Mouse (Mus musculus): ENCODE measurements at regions not wholly inside any gene's neighbourhood (a gene's known extent, or its start where the extent isn't known, plus 50 kb on each side); places are given as distances from the start of the nearest gene placed in this dataset.

DNA sequence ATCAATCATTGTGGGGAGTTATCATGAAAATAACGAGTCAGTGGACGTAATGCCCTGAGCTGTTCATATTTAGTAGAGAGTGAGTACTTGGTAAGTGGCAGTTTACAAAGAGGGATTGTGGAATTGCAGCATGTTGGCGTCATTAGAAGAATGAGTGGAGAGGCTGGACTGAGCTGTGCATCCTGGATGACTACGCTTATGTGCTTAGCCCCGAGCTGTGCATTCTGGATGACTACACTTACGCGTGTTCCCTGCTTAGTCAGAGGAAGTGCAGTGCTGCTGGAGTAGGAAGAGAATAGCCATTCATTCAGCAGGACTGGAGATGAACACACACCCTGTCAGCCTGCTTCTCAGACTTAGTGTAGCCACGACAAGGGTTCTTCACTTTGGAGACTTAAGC, 182.5 kb downstream of the Hhipl2 start:
- H3K27me3 ChIP-seq (ENCODE audit: control insufficient read depth, insufficient read depth, low read length): no peaks in the 10 kb centered on the region
- no peak overlapping the region for H3K4me2 ChIP-seq (ENCODE audit: low read length)
- H3K4me3 ChIP-seq (replicated peaks; ENCODE audit: low read depth, low read length): no peak overlapping the region
- DNase-seq (no peak), ATAC-seq (ENCODE audit: low FRiP score, low TSS enrichment) (no peak)
- 86% methylated on average over 8 of the region's 8 CpGs for WGBS
- H3K9ac ChIP-seq (replicated peaks; ENCODE audit: low read length): no peak overlapping the region
- no peaks in the 10 kb centered on the region for H3K36me3 ChIP-seq (ENCODE audit: control insufficient read depth, insufficient read depth, low read length)
- H3K9me3 ChIP-seq (ENCODE audit: control insufficient read depth, low read length): no peaks in the 10 kb centered on the region
- H3K4me1 ChIP-seq (ENCODE audit: control insufficient read depth, insufficient read depth, low read length): no peaks in the 10 kb centered on the region
- no peak overlapping the region for H3K27ac ChIP-seq (replicated peaks; ENCODE audit: low read depth, low read length)

GRCm38 (mm10) chr1:183611966-183612694, 194.1 kb downstream of the Hhipl2 start:
- Histone ChIP-seq H3K27ac (replicated peaks; ENCODE audit: low read depth, low read length) (no peak overlapping the region), H3K4me3 (replicated peaks; ENCODE audit: low read depth, low read length) (no peak overlapping the region), H3K27me3 (ENCODE audit: control insufficient read depth, insufficient read depth, low read length) (no peaks in the 10 kb centered on the region), H3K36me3 (ENCODE audit: control insufficient read depth, insufficient read depth, low read length) (no peaks in the 10 kb centered on the region), H3K9ac (replicated peaks; ENCODE audit: low read length) (no peak overlapping the region), H3K4me1 (ENCODE audit: control insufficient read depth, insufficient read depth, low read length) (no peaks in the 10 kb centered on the region), H3K4me2 (ENCODE audit: low read length) (no peak overlapping the region), H3K9me3 (ENCODE audit: control insufficient read depth, low read length) (no peaks in the 10 kb centered on the region)
- WGBS: 81% methylated on average over 8 of the region's 8 CpGs
- DNase-seq: no peak
- ATAC-seq (ENCODE audit: low FRiP score, low TSS enrichment): no peak

DNA sequence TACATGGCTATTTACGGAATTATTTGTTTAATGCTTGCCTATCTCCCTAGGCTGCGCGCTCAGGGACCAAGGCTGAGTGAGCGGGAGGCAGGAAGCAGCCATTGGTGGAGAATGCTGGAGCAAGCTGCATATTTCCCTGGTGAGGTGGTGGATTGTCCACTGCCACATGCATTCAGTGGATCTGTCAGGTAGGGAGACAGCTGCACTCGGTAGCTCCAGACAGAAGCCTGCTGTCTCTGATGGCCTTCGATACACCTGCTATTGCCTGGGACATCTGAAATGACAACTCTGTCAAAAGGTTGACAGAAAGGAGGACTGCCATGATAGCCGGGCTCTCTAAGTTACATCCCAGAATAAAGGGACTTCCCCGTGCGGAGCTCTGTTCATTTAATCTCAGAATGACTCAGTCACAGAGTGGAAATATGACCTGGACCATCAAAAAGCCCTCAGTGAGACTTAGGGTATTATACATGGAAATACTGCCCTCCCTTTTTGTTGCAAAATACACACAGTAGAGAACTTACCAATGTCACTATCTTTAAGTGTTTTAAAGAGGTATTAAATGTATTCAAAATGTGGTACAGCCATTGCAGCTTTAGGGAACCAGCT, 201.5 kb downstream of the Hhipl2 start:
- 82% methylated on average over 9 of the region's 9 CpGs for WGBS
- Histone ChIP-seq H3K36me3 (ENCODE audit: control insufficient read depth, insufficient read depth, low read length) (no peaks in the 10 kb centered on the region), H3K27me3 (ENCODE audit: control insufficient read depth, insufficient read depth, low read length) (no peaks in the 10 kb centered on the region), H3K9me3 (ENCODE audit: control insufficient read depth, low read length) (no peaks in the 10 kb centered on the region), H3K9ac (replicated peaks; ENCODE audit: low read length) (no peak overlapping the region), H3K4me3 (replicated peaks; ENCODE audit: low read depth, low read length) (no peak overlapping the region), H3K4me2 (ENCODE audit: low read length) (no peak overlapping the region), H3K27ac (replicated peaks; ENCODE audit: low read depth, low read length) (no peak overlapping the region), H3K4me1 (ENCODE audit: control insufficient read depth, insufficient read depth, low read length) (no peaks in the 10 kb centered on the region)
- ATAC-seq (ENCODE audit: low FRiP score, low TSS enrichment) (no peak), DNase-seq (no peak)

GRCm38 (mm10) chr1:183622341-183622740, 204.3 kb downstream of the Hhipl2 start:
- Histone ChIP-seq H3K4me2 (ENCODE audit: low read length) (no peak overlapping the region), H3K36me3 (ENCODE audit: control insufficient read depth, insufficient read depth, low read length) (no peaks in the 10 kb centered on the region), H3K9ac (replicated peaks; ENCODE audit: low read length) (no peak overlapping the region), H3K4me1 (ENCODE audit: control insufficient read depth, insufficient read depth, low read length) (no peaks in the 10 kb centered on the region), H3K27ac (replicated peaks; ENCODE audit: low read depth, low read length) (no peak overlapping the region), H3K9me3 (ENCODE audit: control insufficient read depth, low read length) (no peaks in the 10 kb centered on the region), H3K4me3 (replicated peaks; ENCODE audit: low read depth, low read length) (no peak overlapping the region), H3K27me3 (ENCODE audit: control insufficient read depth, insufficient read depth, low read length) (no peaks in the 10 kb centered on the region)
- no peak for DNase-seq
- ATAC-seq (ENCODE audit: low FRiP score, low TSS enrichment): no peak
- WGBS: 67% methylated on average over 4 of the region's 4 CpGs

- WGBS: 56% methylated on average over 1 of the region's 1 CpGs
- Histone ChIP-seq H3K36me3 (ENCODE audit: control insufficient read depth, insufficient read depth, low read length) (no peaks in the 10 kb centered on the region), H3K4me1 (ENCODE audit: control insufficient read depth, insufficient read depth, low read length) (no peaks in the 10 kb centered on the region), H3K27me3 (ENCODE audit: control insufficient read depth, insufficient read depth, low read length) (no peaks in the 10 kb centered on the region), H3K9ac (replicated peaks; ENCODE audit: low read length) (no peak overlapping the region), H3K4me2 (ENCODE audit: low read length) (no peak overlapping the region), H3K9me3 (ENCODE audit: control insufficient read depth, low read length) (no peaks in the 10 kb centered on the region), H3K4me3 (replicated peaks; ENCODE audit: low read depth, low read length) (no peak overlapping the region), H3K27ac (replicated peaks; ENCODE audit: low read depth, low read length) (no peak overlapping the region)
- DNase-seq (no peak), ATAC-seq (ENCODE audit: low FRiP score, low TSS enrichment) (no peak)
Measured at GRCm38 (mm10) chr1:183624266-183624665, 206.3 kb downstream of the Hhipl2 start.

- DNase-seq (no peak), ATAC-seq (ENCODE audit: low FRiP score, low TSS enrichment) (no peak)
- Histone ChIP-seq H3K9ac (replicated peaks; ENCODE audit: low read length) (no peak overlapping the region), H3K27me3 (ENCODE audit: control insufficient read depth, insufficient read depth, low read length) (no peaks in the 10 kb centered on the region), H3K9me3 (ENCODE audit: control insufficient read depth, low read length) (no peaks in the 10 kb centered on the region), H3K4me1 (ENCODE audit: control insufficient read depth, insufficient read depth, low read length) (no peaks in the 10 kb centered on the region), H3K4me2 (ENCODE audit: low read length) (no peak overlapping the region), H3K27ac (replicated peaks; ENCODE audit: low read depth, low read length) (no peak overlapping the region), H3K4me3 (replicated peaks; ENCODE audit: low read depth, low read length) (no peak overlapping the region), H3K36me3 (ENCODE audit: control insufficient read depth, insufficient read depth, low read length) (no peaks in the 10 kb centered on the region)
- WGBS: 85% methylated on average over 6 of the region's 6 CpGs
Measured at GRCm38 (mm10) chr1:183633810-183634209, 215.8 kb downstream of the Hhipl2 start.

GRCm38 (mm10) chr1:183634836-183635235, 216.8 kb downstream of the Hhipl2 start:
- Histone ChIP-seq H3K36me3 (ENCODE audit: control insufficient read depth, insufficient read depth, low read length) (no peaks in the 10 kb centered on the region), H3K9me3 (ENCODE audit: control insufficient read depth, low read length) (no peaks in the 10 kb centered on the region), H3K27me3 (ENCODE audit: control insufficient read depth, insufficient read depth, low read length) (no peaks in the 10 kb centered on the region), H3K4me2 (ENCODE audit: low read length) (no peak overlapping the region), H3K9ac (replicated peaks; ENCODE audit: low read length) (no peak overlapping the region), H3K4me1 (ENCODE audit: control insufficient read depth, insufficient read depth, low read length) (no peaks in the 10 kb centered on the region), H3K4me3 (replicated peaks; ENCODE audit: low read depth, low read length) (no peak overlapping the region), H3K27ac (replicated peaks; ENCODE audit: low read depth, low read length) (no peak overlapping the region)
- ATAC-seq (ENCODE audit: low FRiP score, low TSS enrichment) (no peak), DNase-seq (no peak)
- WGBS: 96% methylated on average over 1 of the region's 1 CpGs

- 79% methylated on average over 8 of the region's 8 CpGs for WGBS
- H3K27me3 ChIP-seq (ENCODE audit: control insufficient read depth, insufficient read depth, low read length): no peaks in the 10 kb centered on the region
- peaks cover 5% of the 10 kb centered on the region; the same call in 1 of the 2 replicates for H3K4me1 ChIP-seq (ENCODE audit: control insufficient read depth, insufficient read depth, low read length)
- DNase-seq: no peak
- no peaks in the 10 kb centered on the region for H3K36me3 ChIP-seq (ENCODE audit: control insufficient read depth, insufficient read depth, low read length)
- H3K27ac ChIP-seq (replicated peaks; ENCODE audit: low read depth, low read length): no peak overlapping the region
- no peak overlapping the region for H3K9ac ChIP-seq (replicated peaks; ENCODE audit: low read length)
- H3K4me3 ChIP-seq (replicated peaks; ENCODE audit: low read depth, low read length): no peak overlapping the region
- no peaks in the 10 kb centered on the region for H3K9me3 ChIP-seq (ENCODE audit: control insufficient read depth, low read length)
- no peak overlapping the region for H3K4me2 ChIP-seq (ENCODE audit: low read length)
- ATAC-seq (ENCODE audit: low FRiP score, low TSS enrichment): no peak
Measured at GRCm38 (mm10) chr1:183637214-183637613, 219.2 kb downstream of the Hhipl2 start.

- Histone ChIP-seq H3K36me3 (ENCODE audit: control insufficient read depth, insufficient read depth, low read length) (no peaks in the 10 kb centered on the region), H3K27ac (replicated peaks; ENCODE audit: low read depth, low read length) (no peak overlapping the region), H3K9ac (replicated peaks; ENCODE audit: low read length) (no peak overlapping the region), H3K4me1 (ENCODE audit: control insufficient read depth, insufficient read depth, low read length) (peaks cover 5% of the 10 kb centered on the region; the same call in 1 of the 2 replicates), H3K27me3 (ENCODE audit: control insufficient read depth, insufficient read depth, low read length) (no peaks in the 10 kb centered on the region), H3K4me3 (replicated peaks; ENCODE audit: low read depth, low read length) (no peak overlapping the region), H3K4me2 (ENCODE audit: low read length) (no peak overlapping the region), H3K9me3 (ENCODE audit: control insufficient read depth, low read length) (no peaks in the 10 kb centered on the region)
- 40% methylated on average over 7 of the region's 7 CpGs for WGBS
- no peak for ATAC-seq (ENCODE audit: low FRiP score, low TSS enrichment)
- DNase-seq: peak; percentile 16
Measured at GRCm38 (mm10) chr1:183639332-183639731, 221.3 kb downstream of the Hhipl2 start.

All from midbrain, embryonic 14.5 days (tissue).